In the genomic region with DNA sequence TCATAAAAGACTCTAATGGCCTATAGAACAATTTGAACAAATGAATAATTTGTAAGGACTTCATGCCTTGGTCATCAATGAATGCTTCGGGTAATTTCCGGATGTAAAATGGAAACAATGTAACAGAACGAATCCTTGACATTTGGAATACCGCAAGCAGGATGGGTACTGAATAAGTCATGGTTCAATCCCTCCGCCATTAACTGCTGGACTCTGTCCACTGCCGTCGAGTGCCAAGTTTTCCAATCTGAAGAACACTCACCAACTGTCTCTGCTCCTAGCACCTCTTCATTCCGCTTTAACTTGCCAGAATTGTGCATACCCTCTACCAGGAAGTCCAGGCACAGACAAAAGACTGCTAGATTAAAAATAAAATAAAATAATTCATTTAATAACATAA, we compare ENCODE assay signal across 15 mouse cellular contexts.
"Had no signal": no experiment of that assay in that cellular context is flagged by ENCODE, and none has a peak within 500 bp of the region (broad histone marks: within the 10 kb centered on the region; RNA-seq: fewer than 3 reads in every experiment).

No protein-coding gene starts in this region.

- H3K27me3 ChIP-seq: limb, embryonic 12.5 days; limb, embryonic 15.5 days; midbrain, embryonic 13.5 days had no signal

- H3K4me1 ChIP-seq: limb, embryonic 12.5 days; midbrain, embryonic 13.5 days had no signal

- H3K4me2 ChIP-seq: limb, embryonic 12.5 days; limb, embryonic 15.5 days; liver, embryonic 11.5 days; lung, embryonic 14.5 days; midbrain, embryonic 13.5 days had no signal

- H3K4me3 ChIP-seq: left cerebral cortex, adult 2 months; limb, embryonic 12.5 days; limb, embryonic 15.5 days; midbrain, embryonic 13.5 days had no signal

- H3K9ac ChIP-seq: limb, embryonic 12.5 days; limb, embryonic 15.5 days; liver, embryonic 14.5 days; liver, postnatal 0 days; lung, embryonic 14.5 days; midbrain, embryonic 13.5 days had no signal

- ATAC-seq: inflammation-experienced regulatory T-cells, adult 6 months; intestine, embryonic 16.5 days; liver, postnatal 0 days; lung, postnatal 0 days; midbrain, embryonic 13.5 days had no signal

- H3K36me3 ChIP-seq: limb, embryonic 12.5 days; limb, embryonic 15.5 days; midbrain, embryonic 13.5 days had no signal

- H3K9me3 ChIP-seq: limb, embryonic 12.5 days; limb, embryonic 15.5 days; midbrain, embryonic 13.5 days had no signal

- DNase-seq: liver, postnatal 0 days; lung, embryonic 14.5 days; thymus, adult 18-20 months; thymus, postnatal 36 days had no signal

- H3K27ac ChIP-seq: kidney, postnatal 0 days; left cerebral cortex, adult 2 months; limb, embryonic 12.5 days; limb, embryonic 15.5 days; liver, embryonic 14.5 days; macrophage; midbrain, embryonic 13.5 days had no signal
